Comparison of ENCODE assay signal across 8 mouse cellular contexts in the genomic region with DNA sequence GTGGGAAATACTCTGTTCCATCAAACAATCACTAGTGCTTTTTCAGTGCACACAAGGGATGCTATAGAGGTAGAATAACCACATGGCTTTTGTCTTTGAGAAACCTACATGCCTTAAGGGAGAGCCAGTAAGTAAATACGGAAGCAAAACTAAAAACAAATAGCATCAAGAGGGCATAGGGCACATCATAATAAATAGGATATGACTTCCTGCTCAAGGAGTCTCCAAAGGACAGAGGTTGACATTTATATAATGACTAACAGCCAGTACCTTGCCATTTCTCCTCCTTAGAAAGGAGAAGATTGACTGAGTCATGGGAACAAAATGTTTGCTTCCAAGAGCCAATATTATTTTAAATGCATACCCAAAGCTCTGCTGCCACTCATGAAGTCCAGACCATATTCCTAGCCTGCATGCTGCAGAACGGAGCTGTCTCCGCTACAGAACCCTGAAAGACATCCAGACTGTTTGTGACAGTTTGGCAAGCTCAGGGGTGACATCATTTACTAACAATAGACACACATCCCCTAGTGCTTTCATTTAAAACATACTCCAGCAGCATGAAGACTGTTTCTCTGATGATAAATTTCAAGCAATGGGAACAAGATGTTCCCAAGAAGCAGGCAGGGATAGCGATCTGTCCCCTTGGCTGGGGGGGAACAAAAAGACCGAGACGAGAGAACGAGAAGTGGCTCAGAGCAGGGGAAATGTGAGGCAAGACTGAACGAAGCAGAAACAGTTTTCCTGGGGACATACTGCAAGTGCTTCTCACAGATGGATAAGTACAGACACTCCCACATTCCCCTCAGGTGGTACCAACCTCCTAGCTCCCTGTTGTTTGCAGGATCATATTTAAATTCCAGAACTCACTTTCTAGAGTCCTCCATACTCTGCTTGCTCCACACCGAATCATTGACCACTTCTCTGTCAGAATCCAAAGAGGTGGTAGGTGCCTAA. TPM values are rescaled to one million over a fixed set of nuclear protein-coding genes. Genes with fewer than 3 reads are reported as not detected.
DNase-seq lines count a peak whose midpoint lies in the region; ATAC-seq lines count a peak whose summit lies in the region.

No protein-coding gene starts in this region.

- no peak overlapping the region for H3K4me3 ChIP-seq in forebrain, embryonic 16.5 days (replicated peaks; ENCODE audit: low read length)
- H3K4me3 ChIP-seq in forebrain, embryonic 11.5 days (ENCODE audit: low read depth, low read length) = no peak overlapping the region

- peak; percentile 71 for ATAC-seq in forebrain, embryonic 16.5 days
- no peak for ATAC-seq in forebrain, embryonic 11.5 days (replicated peaks; ENCODE audit: low FRiP score)

- no peak for DNase-seq in forebrain, embryonic 11.5 days (ENCODE audit: low spot score)
- DNase-seq in adrenal gland, postnatal 10 days = peak; percentile 20
- DNase-seq in gastrocnemius, postnatal 25 days = peak; percentile 45
- DNase-seq in kidney, postnatal 36 days = peak; percentile 18 to 58
- DNase-seq in lung, postnatal 14 days = peak; percentile 65
- DNase-seq in embryo, embryonic 10.5 days (ENCODE audit: low spot score) = no peak
- DNase-seq in embryo, embryonic 11 days = no peak

- no peaks in the 10 kb centered on the region for H3K27me3 ChIP-seq in forebrain, embryonic 16.5 days (replicated peaks; ENCODE audit: control insufficient read depth, insufficient read depth, low read length)
- H3K27me3 ChIP-seq in forebrain, embryonic 11.5 days (ENCODE audit: control insufficient read depth, insufficient read depth, low read length) = no peaks in the 10 kb centered on the region; the same call in 1 of the 2 replicates

- H3K4me1 ChIP-seq in forebrain, embryonic 16.5 days (replicated peaks; ENCODE audit: control insufficient read depth, insufficient read depth, low read length) = 0 out of 2 replicates have a peak, but pooled peaks cover 2% of the 10 kb centered on the region
- no peaks in the 10 kb centered on the region for H3K4me1 ChIP-seq in forebrain, embryonic 11.5 days (replicated peaks; ENCODE audit: control insufficient read depth, insufficient read depth, low read length)

- no peaks in the 10 kb centered on the region for H3K36me3 ChIP-seq in forebrain, embryonic 16.5 days (ENCODE audit: control insufficient read depth, insufficient read depth)
- no peaks in the 10 kb centered on the region for H3K36me3 ChIP-seq in forebrain, embryonic 11.5 days (ENCODE audit: control insufficient read depth, insufficient read depth, low read length)

- no peak overlapping the region for H3K9ac ChIP-seq in forebrain, embryonic 16.5 days (replicated peaks; ENCODE audit: low read depth, low read length)
- H3K9ac ChIP-seq in forebrain, embryonic 11.5 days (ENCODE audit: low read length) = no peak overlapping the region

- no peak overlapping the region for H3K4me2 ChIP-seq in forebrain, embryonic 16.5 days (ENCODE audit: low read length)
- no peak overlapping the region for H3K4me2 ChIP-seq in forebrain, embryonic 11.5 days (ENCODE audit: low read depth, low read length, severe bottlenecking)

- WGBS in forebrain, embryonic 16.5 days = 56% methylated on average over 9 of the region's 9 CpGs
- WGBS in forebrain, embryonic 11.5 days = 79% methylated on average over 9 of the region's 9 CpGs

- no peaks in the 10 kb centered on the region for H3K9me3 ChIP-seq in forebrain, embryonic 16.5 days (ENCODE audit: control insufficient read depth, low read length)
- no peaks in the 10 kb centered on the region for H3K9me3 ChIP-seq in forebrain, embryonic 11.5 days (ENCODE audit: control insufficient read depth, low read length)

- H3K27ac ChIP-seq in forebrain, embryonic 16.5 days (ENCODE audit: low read length) = no peak overlapping the region
- no peak overlapping the region for H3K27ac ChIP-seq in forebrain, embryonic 11.5 days (ENCODE audit: low read depth, low read length)

RNA-seq across cellular contexts. Expression of gene Nyx, which starts 3.5 kb away (rescaled TPM):
- polyA plus RNA-seq in forebrain, embryonic 16.5 days (2015; fragmentation: Nextera tagmentation; extraction: Ambion mirVana) = 0.09 and 0.15 TPM in 2 replicates
- 0.04 TPM in 1 of 2 replicates, not detected in the other for polyA plus RNA-seq in forebrain, embryonic 11.5 days (2014; fragmentation: Nextera tagmentation; extraction: Ambion mirVana)
- total RNA-seq in adrenal gland, postnatal 10 days (2021) = under 1 TPM; 0.15 to 0.21 TPM
- under 1 TPM in 1 of 2 experiments, not detected in 1; 0.05 TPM for total RNA-seq in gastrocnemius, postnatal 25 days (2021)

Comparison
In these comparisons a context has a peak if more than half of its experiments do, and no peak if none do; other contexts are left out.
1. DNase-seq: peak in adrenal gland, postnatal 10 days (single experiment), gastrocnemius, postnatal 25 days (single experiment), kidney, postnatal 36 days (2 of 2) and lung, postnatal 14 days (single experiment); none in forebrain, embryonic 11.5 days (single experiment), embryo, embryonic 10.5 days (single experiment) and embryo, embryonic 11 days (single experiment).